Mouse (Mus musculus): ENCODE results near the gene Nmnat2. TPM values are rescaled to one million over a fixed set of nuclear protein-coding genes. Genes with fewer than 3 reads are reported as not detected.
A peak's percentile ranks its signal among the peaks of the same experiment; 100 is the strongest.

Nmnat2 gene
- polyA plus RNA-seq, 1 experiment: 2.1 TPM

DNA sequence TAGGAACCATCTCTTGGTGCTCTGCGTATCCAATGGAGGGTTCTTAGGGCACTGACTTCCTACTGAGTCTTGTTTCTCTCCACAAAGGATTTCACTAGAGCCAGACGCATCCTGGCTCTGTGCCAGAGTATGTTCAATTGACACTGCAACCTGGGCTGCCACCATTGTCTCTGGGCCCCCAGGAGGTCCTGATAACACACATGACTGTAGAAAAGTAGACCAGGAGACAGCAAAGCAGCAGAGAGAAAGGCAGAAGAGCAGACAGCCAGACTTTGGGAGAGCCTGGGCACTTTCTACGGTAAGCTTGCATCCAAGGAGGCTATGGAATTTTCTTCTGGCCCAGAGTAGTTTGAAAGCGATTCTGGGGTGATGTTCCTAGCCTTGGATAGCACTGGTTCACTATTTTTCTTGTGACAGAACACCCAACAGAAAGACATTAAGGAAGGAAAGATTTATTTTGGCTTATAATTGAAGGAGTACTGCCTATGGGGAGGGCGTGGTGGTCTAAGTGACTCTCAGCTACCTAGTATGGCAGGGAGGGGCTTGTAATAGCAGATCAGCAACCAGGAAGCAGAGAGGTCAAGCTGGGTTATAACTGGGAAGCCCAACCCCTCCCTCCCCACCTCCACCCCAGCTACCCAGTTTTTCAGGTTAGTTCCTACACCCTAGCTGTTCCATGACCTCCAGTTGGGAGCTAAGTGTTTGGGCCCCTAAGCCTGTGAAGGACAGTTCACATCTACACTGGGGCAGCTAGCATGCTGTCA is 78.5 kb downstream of the Nmnat2 start:
- TF ChIP-seq MAX (IDR thresholded peaks at IDR 0.05; ENCODE audit: low read depth) (no peak), E2F4 (IDR thresholded peaks at IDR 0.05; ENCODE audit: insufficient read depth) (no peak), REST (IDR thresholded peaks at IDR 0.05; ENCODE audit: insufficient read depth, insufficient read length) (no peak), USF1 (IDR thresholded peaks at IDR 0.05; ENCODE audit: low read depth) (no peak), CEBPB (IDR thresholded peaks at IDR 0.05; ENCODE audit: insufficient read depth, poor library complexity, severe bottlenecking) (no peak)
- Histone ChIP-seq H3K4me3 (no peak overlapping the region), H3K27me3 (ENCODE audit: control insufficient read depth, insufficient read depth, insufficient read length) (no peaks in the 10 kb centered on the region), H3ac (ENCODE audit: control insufficient read depth, insufficient read length) (no peak overlapping the region), H3K36me3 (ENCODE audit: control insufficient read depth, insufficient read depth) (no peaks in the 10 kb centered on the region), H3K4me2 (ENCODE audit: low read depth) (no peak overlapping the region), H3K79me2 (ENCODE audit: control insufficient read depth, insufficient read depth) (no peaks in the 10 kb centered on the region)

DNA sequence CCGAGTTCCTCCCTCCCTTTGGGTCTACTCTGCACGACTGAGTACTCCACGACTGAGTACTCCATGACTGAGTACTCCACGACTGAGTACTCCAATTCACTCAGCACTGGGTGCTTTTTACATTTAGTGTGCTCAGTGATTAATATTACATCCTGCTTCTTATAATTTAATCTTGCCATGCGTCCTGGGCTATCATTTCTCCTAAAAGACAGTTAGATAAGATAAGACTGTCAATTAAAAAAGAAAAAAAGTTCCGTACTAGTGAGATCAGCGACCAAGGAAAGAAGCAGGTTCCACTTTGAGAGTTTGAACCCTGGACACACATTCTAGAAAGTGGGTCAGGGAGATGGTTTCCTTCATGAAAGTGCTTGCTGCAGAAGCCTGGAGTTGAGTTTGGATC is 79.3 kb downstream of the Nmnat2 start:
- H3K36me3 ChIP-seq (ENCODE audit: control insufficient read depth, insufficient read depth): no peaks in the 10 kb centered on the region
- no peaks in the 10 kb centered on the region for H3K79me2 ChIP-seq (ENCODE audit: control insufficient read depth, insufficient read depth)
- H3K4me3 ChIP-seq: no peak overlapping the region
- TF ChIP-seq POLR2A (IDR thresholded peaks at IDR 0.05; ENCODE audit: insufficient read length, low read depth) (no peak), TCF12 (IDR thresholded peaks at IDR 0.05; ENCODE audit: insufficient read depth, poor library complexity, severe bottlenecking) (no peak), SRF (IDR thresholded peaks at IDR 0.05; ENCODE audit: control insufficient read depth, insufficient read length, low read depth) (no peak)
- H3ac ChIP-seq (ENCODE audit: control insufficient read depth, insufficient read length): no peak overlapping the region
- no peak overlapping the region for H3K4me2 ChIP-seq (ENCODE audit: low read depth)
- no peaks in the 10 kb centered on the region for H3K27me3 ChIP-seq (ENCODE audit: control insufficient read depth, insufficient read depth, insufficient read length)

DNA sequence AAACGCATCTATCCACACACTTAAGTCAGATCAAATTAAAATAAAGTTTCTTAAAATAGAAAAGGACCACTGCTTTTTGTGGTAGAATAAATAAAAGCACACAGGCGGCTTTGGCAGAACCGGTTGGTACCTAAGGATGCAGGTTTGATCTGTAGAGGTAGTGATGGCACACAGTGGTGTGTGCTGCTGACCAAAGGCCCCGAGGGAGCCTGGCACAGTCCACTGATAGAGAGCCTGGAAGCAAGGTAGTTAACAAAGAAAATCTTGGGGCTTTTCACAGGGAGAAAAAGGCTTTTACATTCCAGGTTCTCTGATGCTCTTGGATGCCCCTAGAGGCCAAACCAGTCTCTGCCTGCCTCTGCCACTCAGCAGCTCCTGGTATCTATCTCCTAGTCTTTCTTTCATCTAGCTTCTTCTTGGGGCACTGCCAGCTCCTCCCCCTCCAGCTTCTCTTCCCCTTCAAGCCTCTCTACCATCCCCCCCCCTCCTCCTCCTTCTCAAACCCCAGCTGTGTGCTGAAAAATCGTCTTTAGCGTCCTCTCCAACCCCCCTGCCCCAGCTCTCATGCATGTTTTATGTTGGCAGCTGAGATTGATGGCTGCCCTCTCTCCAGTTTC is 80.6 kb downstream of the Nmnat2 start:
- Histone ChIP-seq H3K79me2 (ENCODE audit: control insufficient read depth, insufficient read depth) (no peaks in the 10 kb centered on the region), H3K4me3 (no peak overlapping the region), H3K27me3 (ENCODE audit: control insufficient read depth, insufficient read depth, insufficient read length) (no peaks in the 10 kb centered on the region), H3K4me2 (ENCODE audit: low read depth) (no peak overlapping the region), H3ac (ENCODE audit: control insufficient read depth, insufficient read length) (no peak overlapping the region), H3K36me3 (ENCODE audit: control insufficient read depth, insufficient read depth) (no peaks in the 10 kb centered on the region)
- TF ChIP-seq TCF12 (IDR thresholded peaks at IDR 0.05; ENCODE audit: insufficient read depth, poor library complexity, severe bottlenecking) (no peak), USF1 (IDR thresholded peaks at IDR 0.05; ENCODE audit: low read depth) (no peak), CEBPB (IDR thresholded peaks at IDR 0.05; ENCODE audit: insufficient read depth, poor library complexity, severe bottlenecking) (no peak), MYOD1 (IDR thresholded peaks at IDR 0.05; ENCODE audit: control insufficient read depth in 1 of 3, insufficient read length in 2 of 3, low read depth in 2 of 3) (no peak)

DNA sequence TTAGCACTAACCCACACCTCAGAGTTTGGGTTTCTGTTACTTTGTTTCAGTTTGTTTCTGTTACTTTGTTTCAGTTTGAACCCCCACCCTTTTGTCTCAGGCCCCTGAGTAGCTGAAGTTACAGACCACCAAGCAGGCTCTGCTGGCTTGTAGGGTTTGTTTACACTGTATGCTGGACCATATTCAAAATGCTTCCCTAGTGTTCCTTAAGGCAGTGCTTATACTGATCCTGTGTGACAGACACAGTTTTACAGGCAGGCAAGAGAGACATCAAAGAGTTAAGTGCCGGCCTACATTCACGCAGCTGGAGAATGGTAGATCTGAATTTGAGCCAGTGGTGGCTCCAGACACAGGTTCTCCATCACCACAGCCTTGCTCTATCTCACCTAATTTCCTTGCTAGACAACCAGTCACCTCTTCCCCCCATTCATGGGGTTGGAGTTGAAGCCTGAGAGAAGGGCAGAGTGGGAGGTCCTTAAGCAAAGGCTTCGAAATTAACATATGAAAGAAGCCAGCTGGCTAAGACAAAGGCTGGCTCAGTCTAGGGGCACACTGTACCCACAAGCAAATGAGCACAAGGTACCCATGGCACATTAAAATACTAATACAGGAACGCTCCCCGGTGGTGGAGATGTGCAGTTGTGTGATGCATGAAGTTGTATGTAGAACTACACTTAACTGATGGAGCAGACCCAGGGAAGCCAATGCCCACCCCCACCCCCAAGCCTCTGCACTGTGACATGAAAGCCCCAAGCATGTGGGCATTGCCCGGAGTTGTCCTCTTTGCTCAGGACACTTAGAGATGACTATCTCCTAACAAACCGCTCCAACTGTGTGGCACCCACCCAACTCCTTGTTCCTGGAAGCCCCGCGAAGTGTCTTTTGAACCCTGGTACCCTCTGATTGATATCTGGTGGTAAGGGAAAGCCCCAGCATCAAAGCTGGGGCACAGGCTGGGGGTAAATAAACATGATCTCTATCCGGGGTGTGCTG is 82.9 kb downstream of the Nmnat2 start:
- Histone ChIP-seq H3ac (ENCODE audit: control insufficient read depth, insufficient read length) (no peak overlapping the region), H3K27me3 (ENCODE audit: control insufficient read depth, insufficient read depth, insufficient read length) (no peaks in the 10 kb centered on the region), H3K79me2 (ENCODE audit: control insufficient read depth, insufficient read depth) (no peaks in the 10 kb centered on the region), H3K4me3 (no peak overlapping the region), H3K36me3 (ENCODE audit: control insufficient read depth, insufficient read depth) (no peaks in the 10 kb centered on the region), H3K4me2 (ENCODE audit: low read depth) (no peak overlapping the region)
- TF ChIP-seq MYOD1 (IDR thresholded peaks at IDR 0.05; ENCODE audit: control insufficient read depth in 1 of 3, insufficient read length in 2 of 3, low read depth in 2 of 3): no peak
- no peak for TF ChIP-seq TCF12 (IDR thresholded peaks at IDR 0.05; ENCODE audit: insufficient read depth, poor library complexity, severe bottlenecking)
- TF ChIP-seq CEBPB (IDR thresholded peaks at IDR 0.05; ENCODE audit: insufficient read depth, poor library complexity, severe bottlenecking): no peak
- TF ChIP-seq POLR2AphosphoS2 (IDR thresholded peaks at IDR 0.05; ENCODE audit: insufficient read length, low read depth): no peak
- no peak for TF ChIP-seq TCF3 (IDR thresholded peaks at IDR 0.05; ENCODE audit: insufficient read length, low read depth)
- no peak for TF ChIP-seq MAX (IDR thresholded peaks at IDR 0.05; ENCODE audit: low read depth)
- no peak for TF ChIP-seq USF1 (IDR thresholded peaks at IDR 0.05; ENCODE audit: low read depth)
- TF ChIP-seq SRF (IDR thresholded peaks at IDR 0.05; ENCODE audit: control insufficient read depth, insufficient read length, low read depth): no peak
- no peak for TF ChIP-seq REST (IDR thresholded peaks at IDR 0.05; ENCODE audit: insufficient read depth, insufficient read length)
- TF ChIP-seq POLR2A (IDR thresholded peaks at IDR 0.05; ENCODE audit: insufficient read length, low read depth): no peak
- no peak for TF ChIP-seq E2F4 (IDR thresholded peaks at IDR 0.05; ENCODE audit: insufficient read depth)
- no peak for TF ChIP-seq MYOG (IDR thresholded peaks at IDR 0.05; ENCODE audit: control insufficient read depth in 1 of 3, insufficient read depth in 1 of 3, insufficient read length in 2 of 3, low read depth in 2 of 3)

DNA sequence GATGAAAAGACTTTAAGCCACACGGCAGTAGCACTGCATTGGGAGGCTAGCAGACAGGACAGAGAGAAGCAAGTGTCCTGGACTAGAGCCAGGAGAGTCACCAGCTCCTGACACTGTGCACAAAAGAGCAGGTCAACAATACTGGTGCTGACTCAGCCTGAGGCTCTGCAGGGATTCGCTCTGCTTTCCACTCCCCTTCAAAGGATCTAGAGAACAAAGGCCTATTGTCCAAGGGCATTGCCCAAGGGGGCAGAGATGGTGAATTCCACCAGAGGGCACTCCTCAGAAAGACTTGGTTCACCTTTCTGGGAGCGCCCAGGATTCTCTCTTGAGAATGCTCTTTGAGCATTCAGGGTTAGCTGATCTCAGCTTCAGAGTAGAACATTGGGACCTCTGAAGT is 85.3 kb downstream of the Nmnat2 start:
- no peaks in the 10 kb centered on the region for H3K79me2 ChIP-seq (ENCODE audit: control insufficient read depth, insufficient read depth)
- peak overlapping the region; percentile 20 for H3K4me2 ChIP-seq (ENCODE audit: low read depth)
- no peaks in the 10 kb centered on the region for H3K27me3 ChIP-seq (ENCODE audit: control insufficient read depth, insufficient read depth, insufficient read length)
- no peak for TF ChIP-seq TCF3 (IDR thresholded peaks at IDR 0.05; ENCODE audit: insufficient read length, low read depth)
- TF ChIP-seq POLR2AphosphoS2 (IDR thresholded peaks at IDR 0.05; ENCODE audit: insufficient read length, low read depth): no peak
- no peak for TF ChIP-seq MYOG (IDR thresholded peaks at IDR 0.05; ENCODE audit: control insufficient read depth in 1 of 3, insufficient read depth in 1 of 3, insufficient read length in 2 of 3, low read depth in 2 of 3)
- no peak for TF ChIP-seq TCF12 (IDR thresholded peaks at IDR 0.05; ENCODE audit: insufficient read depth, poor library complexity, severe bottlenecking)
- no peak for TF ChIP-seq REST (IDR thresholded peaks at IDR 0.05; ENCODE audit: insufficient read depth, insufficient read length)
- no peak for TF ChIP-seq MYOD1 (IDR thresholded peaks at IDR 0.05; ENCODE audit: control insufficient read depth in 1 of 3, insufficient read length in 2 of 3, low read depth in 2 of 3)
- TF ChIP-seq CEBPB (IDR thresholded peaks at IDR 0.05; ENCODE audit: insufficient read depth, poor library complexity, severe bottlenecking): no peak
- no peak for TF ChIP-seq E2F4 (IDR thresholded peaks at IDR 0.05; ENCODE audit: insufficient read depth)
- H3K36me3 ChIP-seq (ENCODE audit: control insufficient read depth, insufficient read depth): no peaks in the 10 kb centered on the region
- H3ac ChIP-seq (ENCODE audit: control insufficient read depth, insufficient read length): no peak overlapping the region
- H3K4me3 ChIP-seq: no peak overlapping the region
